Mouse (Mus musculus) gastrocnemius, postnatal 25 days (tissue): Measurements from ENCODE around the gene Kpnb1. TPM values are rescaled to one million over a fixed set of nuclear protein-coding genes. Genes with fewer than 3 reads are reported as not detected.
"Not testable (repeated sequence)": the region's sequence is repeated elsewhere in the genome, so short reads cannot be mapped to it uniquely, and the experiment has no call there.

Source experiments
- DNase-seq: peaks from one replicate; pipeline ENCODE4 v3.0.0; 2022
- long read RNA-seq, 2 experiments: library from polyadenylated mRNA; stranded (forward); transcript quantifications; one replicate each; pipeline ENCODE4 v2.0.0; 2021
- total RNA-seq, 2 experiments: library from RNA; stranded (reverse); gene quantifications; 1 replicate in 1 of 2; 2 replicates in 1 of 2; pipeline ENCODE4 v1.2.3; 2021

The Kpnb1 gene
- total RNA-seq = 10 to 100 TPM; 48.9 to 53.5 TPM
- long read RNA-seq, experiment 1, partial matches to known transcripts = 2 of 162 reads
- long read RNA-seq, experiment 1, other reads (novel, unspliced or antisense) = 160 of 162 reads
- long read RNA-seq, experiment 2, full-length matches to known transcripts = 7 of 122 reads
- long read RNA-seq, experiment 2, partial matches to known transcripts = 9 of 122 reads
- long read RNA-seq, experiment 2, other reads (novel, unspliced or antisense) = 106 of 122 reads

- peak; percentile 100 for DNase-seq
Measured at GRCm38 (mm10) chr11:97187764-97188642, at the start of gene Kpnb1. TSS of gene Kpnb1 (minus strand) at chr11:97187881.

GRCm38 (mm10) chr11:97232436-97232835, 44.8 kb upstream of the Kpnb1 start:
- DNase-seq = no peak

- DNase-seq = no peak
Measured at GRCm38 (mm10) chr11:97229396-97229795, 41.7 kb upstream of the Kpnb1 start.

- no peak for DNase-seq
Measured at GRCm38 (mm10) chr11:97228985-97229384, 41.3 kb upstream of the Kpnb1 start.

- DNase-seq = no peak
Measured at GRCm38 (mm10) chr11:97226131-97226530, 38.5 kb upstream of the Kpnb1 start.

GRCm38 (mm10) chr11:97223485-97223884, 35.8 kb upstream of the Kpnb1 start:
- DNase-seq = no peak

GRCm38 (mm10) chr11:97221611-97222010, 33.9 kb upstream of the Kpnb1 start:
- DNase-seq = no peak

- DNase-seq = no peak
Measured at GRCm38 (mm10) chr11:97220211-97220610, 32.5 kb upstream of the Kpnb1 start.

- DNase-seq = no peak
Measured at GRCm38 (mm10) chr11:97214411-97214810, 26.7 kb upstream of the Kpnb1 start.

- DNase-seq = no peak
Measured at GRCm38 (mm10) chr11:97210728-97211400, 23.2 kb upstream of the Kpnb1 start.

- no peak for DNase-seq
Measured at GRCm38 (mm10) chr11:97207011-97207422, 19.3 kb upstream of the Kpnb1 start.

- DNase-seq = no peak
Measured at GRCm38 (mm10) chr11:97199519-97199918, 11.8 kb upstream of the Kpnb1 start.

- no peak for DNase-seq
Measured at GRCm38 (mm10) chr11:97198601-97199000, 10.9 kb upstream of the Kpnb1 start.

GRCm38 (mm10) chr11:97197021-97197420, 9.3 kb upstream of the Kpnb1 start:
- DNase-seq = no peak

- DNase-seq = no peak
Measured at GRCm38 (mm10) chr11:97196541-97196940, 8.9 kb upstream of the Kpnb1 start.

GRCm38 (mm10) chr11:97192621-97192951, 4.9 kb upstream of the Kpnb1 start:
- DNase-seq = no peak

GRCm38 (mm10) chr11:97191915-97192620, 4.4 kb upstream of the Kpnb1 start:
- DNase-seq = no peak

- DNase-seq = no peak
Measured at GRCm38 (mm10) chr11:97190992-97191391, 3.3 kb upstream of the Kpnb1 start.

- not testable (repeated sequence) for DNase-seq
Measured at GRCm38 (mm10) chr11:97189645-97190044, 2.0 kb upstream of the Kpnb1 start.

- no peak for DNase-seq
Measured at GRCm38 (mm10) chr11:97189231-97189630, 1.6 kb upstream of the Kpnb1 start.

GRCm38 (mm10) chr11:97188643-97188955, 918 bp upstream of the Kpnb1 start:
- no peak for DNase-seq

- DNase-seq = peak; percentile 99
Measured at GRCm38 (mm10) chr11:97186947-97187763, 526 bp downstream of the Kpnb1 start.
